ENCODE assay signal across 20 mouse cellular contexts in the genomic region with DNA sequence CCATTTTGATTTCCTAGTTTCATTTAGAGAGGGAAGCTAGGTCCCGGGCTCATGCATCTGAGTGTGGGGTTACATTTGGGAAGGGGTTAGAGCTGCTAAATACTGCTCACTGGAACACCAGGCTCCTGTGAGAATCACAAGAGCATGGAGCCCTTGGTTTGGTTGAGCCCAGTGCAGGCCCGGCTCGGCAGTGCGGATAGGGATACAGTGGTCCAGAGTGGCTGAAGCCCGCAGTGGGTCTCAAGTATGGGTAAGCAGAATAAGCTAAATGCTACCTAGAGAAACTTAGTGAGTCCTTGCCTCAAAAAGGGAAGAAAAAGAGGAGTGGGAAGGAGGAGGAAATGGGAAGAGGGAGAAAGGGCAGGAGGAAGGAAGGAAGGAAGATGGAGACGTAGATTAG. TPM values are rescaled to one million over a fixed set of nuclear protein-coding genes. Genes with fewer than 3 reads are reported as not detected.
"Had no signal": no experiment of that assay in that cellular context is flagged by ENCODE, and none has a peak within 500 bp of the region (broad histone marks: within the 10 kb centered on the region; RNA-seq: fewer than 3 reads in every experiment).

No protein-coding gene starts in this region.

- H3K27ac ChIP-seq: liver, embryonic 13.5 days; midbrain, embryonic 10.5 days; neural tube, embryonic 12.5 days; neural tube, embryonic 15.5 days; stomach, postnatal 0 days had no signal

- ATAC-seq: intestine, postnatal 0 days had no signal

- H3K4me2 ChIP-seq: liver, embryonic 13.5 days; neural tube, embryonic 12.5 days; neural tube, embryonic 15.5 days had no signal

- H3K9me3 ChIP-seq: liver, embryonic 13.5 days; midbrain, embryonic 10.5 days; neural tube, embryonic 12.5 days; neural tube, embryonic 15.5 days had no signal

- H3K4me3 ChIP-seq: liver, embryonic 13.5 days; midbrain, embryonic 10.5 days; neural tube, embryonic 12.5 days; neural tube, embryonic 15.5 days had no signal

- H3K9ac ChIP-seq: liver, embryonic 13.5 days; neural tube, embryonic 12.5 days; neural tube, embryonic 15.5 days had no signal

- DNase-seq: kidney, adult 2 months; kidney, postnatal 10 days; kidney, postnatal 36 days; left cerebral cortex, postnatal 4 days; liver, embryonic 13.5 days; lung, adult 2 months; lung, postnatal 14 days; lung, postnatal 4 days; midbrain, embryonic 14.5 days; retina, postnatal 1 day; right cerebral cortex, postnatal 4 days; thymus, adult 18-20 months; thymus, postnatal 36 days had no signal

- H3K27me3 ChIP-seq: liver, embryonic 13.5 days; neural tube, embryonic 12.5 days; neural tube, embryonic 15.5 days had no signal

- H3K36me3 ChIP-seq: liver, embryonic 13.5 days; neural tube, embryonic 15.5 days had no signal

RNA-seq across cellular contexts. Expression of a gene that starts 26.5 kb away (rescaled TPM):
- total RNA-seq: liver, adult 2 months had no signal
- polyA plus RNA-seq: kidney, adult 2 months; liver, adult 2 months; urinary bladder, adult 2 months had no signal
